Mouse (Mus musculus) heart, adult 8-10 months (tissue): ENCODE measurements around the gene Sdk1. TPM values are rescaled to one million over a fixed set of nuclear protein-coding genes. Genes with fewer than 3 reads are reported as not detected.
A peak's percentile ranks its signal among the peaks of the same experiment; 100 is the strongest.

ENCODE experiments used
- DNase-seq: peaks from one replicate; pipeline ENCODE4 v3.0.0; 2022; ENCODE audit warnings: low spot score
- total RNA-seq, 4 experiments: library from RNA; stranded (reverse); gene quantifications; 2 replicates each; pipeline ENCODE4 v1.2.4; 2022

The Sdk1 gene
- total RNA-seq, 4 experiments from 2014 or later = 0.63 to 1.6 (median 0.97) TPM

DNA sequence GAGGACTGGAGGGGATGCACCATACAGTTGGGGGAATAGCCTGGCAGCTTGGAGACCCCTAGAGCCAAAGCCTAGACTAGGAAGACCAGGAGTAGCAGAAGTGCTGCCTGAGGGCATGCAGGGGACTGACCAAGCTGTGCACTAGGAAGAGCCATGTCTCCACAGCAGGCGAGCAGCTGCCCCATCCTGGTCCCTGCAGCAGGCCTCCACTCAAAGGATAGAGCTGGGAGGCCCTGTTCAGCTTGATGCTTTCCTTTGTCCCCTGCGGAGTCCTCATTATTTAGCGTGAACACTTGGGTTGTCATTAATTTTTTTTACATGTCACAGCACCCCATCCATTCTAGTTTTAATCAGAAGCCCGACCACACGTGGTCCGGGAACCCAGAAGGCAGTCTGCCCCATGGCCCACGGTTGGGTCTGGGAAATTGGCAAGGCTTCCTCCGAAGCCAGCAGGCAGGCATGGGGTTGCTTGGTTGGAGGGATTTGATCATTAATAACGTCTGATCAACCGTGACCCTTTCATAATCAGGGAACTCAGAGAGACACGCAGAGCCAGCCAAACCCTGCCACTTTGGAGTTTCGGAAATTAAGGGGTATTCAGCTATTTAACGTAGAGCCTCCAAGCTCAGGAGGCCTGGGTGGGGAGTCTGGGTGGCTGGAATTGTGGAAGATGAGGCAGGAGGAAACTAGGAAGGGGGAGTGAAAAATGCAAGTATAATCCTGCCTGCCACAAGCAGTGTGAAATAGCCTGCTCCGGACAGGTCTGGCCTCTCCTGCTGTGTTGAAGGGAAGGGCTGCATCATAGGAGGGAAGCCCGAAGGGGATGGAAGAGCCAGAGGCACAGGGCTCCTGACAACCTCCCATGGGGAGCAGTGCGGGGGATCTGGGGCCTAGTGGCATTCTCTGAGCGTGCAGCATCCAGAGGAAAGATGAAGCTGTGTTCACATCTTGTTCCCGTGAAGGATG is 872.2 kb downstream of the Sdk1 start:
- DNase-seq = no peak

DNA sequence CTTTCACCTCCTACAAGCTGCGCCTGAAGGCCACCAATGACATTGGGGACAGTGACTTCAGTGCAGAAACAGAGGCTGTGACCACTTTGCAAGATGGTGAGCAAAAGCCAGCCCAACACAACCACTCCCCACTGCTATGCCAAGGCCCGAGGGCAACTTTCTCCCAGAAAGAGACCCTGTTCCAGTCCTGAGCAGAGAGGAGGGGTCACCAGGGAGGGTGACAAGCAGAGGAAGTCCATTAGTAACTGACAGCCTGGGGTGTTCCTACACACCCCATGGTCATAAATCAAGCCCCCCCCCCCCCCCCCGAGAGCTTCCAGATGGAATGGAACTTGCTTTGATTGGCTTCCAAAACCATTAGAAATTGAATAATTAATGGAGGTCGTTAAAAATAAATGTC is 886.5 kb downstream of the Sdk1 start:
- DNase-seq = no peak

DNA sequence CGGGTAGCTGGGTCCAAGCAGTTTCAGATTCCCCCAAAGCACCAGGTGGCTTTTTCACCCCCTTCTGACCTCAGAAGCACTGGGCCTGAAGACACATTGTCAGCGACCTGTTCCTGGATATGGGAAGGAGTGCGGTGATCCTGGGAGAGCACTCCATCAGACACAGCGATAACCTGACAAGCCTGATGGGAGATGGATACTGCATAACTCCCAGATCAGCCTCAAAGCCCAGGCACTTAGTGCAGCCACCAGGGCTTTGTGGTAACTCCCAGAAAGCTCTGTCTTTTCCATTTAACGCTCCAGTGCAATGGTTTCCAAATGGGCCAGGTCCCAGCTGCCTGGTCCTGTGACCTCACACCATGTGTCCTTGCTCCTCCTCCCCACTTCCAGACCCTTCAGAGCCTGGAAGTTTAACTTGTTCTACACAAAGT is 886.9 kb downstream of the Sdk1 start:
- DNase-seq = no peak

DNA sequence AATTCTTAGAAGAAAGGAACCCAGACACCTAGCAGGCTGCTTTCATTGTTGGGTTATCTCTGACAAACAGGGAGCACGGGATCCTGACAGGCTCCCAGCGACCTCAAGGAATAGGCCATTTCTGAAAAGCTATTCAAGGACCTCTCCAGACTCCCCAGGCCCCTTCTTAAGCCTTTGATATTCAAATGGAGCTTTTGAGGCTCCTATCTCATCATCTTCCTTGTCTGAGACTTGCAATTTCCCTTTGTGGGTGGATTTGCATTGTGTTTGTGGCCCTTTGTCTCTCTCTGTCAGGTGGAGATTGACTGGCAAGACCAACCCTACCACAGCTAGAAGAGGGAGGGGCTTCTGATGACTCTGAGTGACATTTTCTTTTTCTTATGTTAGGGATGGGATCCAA is 888.7 kb downstream of the Sdk1 start:
- no peak for DNase-seq

DNA sequence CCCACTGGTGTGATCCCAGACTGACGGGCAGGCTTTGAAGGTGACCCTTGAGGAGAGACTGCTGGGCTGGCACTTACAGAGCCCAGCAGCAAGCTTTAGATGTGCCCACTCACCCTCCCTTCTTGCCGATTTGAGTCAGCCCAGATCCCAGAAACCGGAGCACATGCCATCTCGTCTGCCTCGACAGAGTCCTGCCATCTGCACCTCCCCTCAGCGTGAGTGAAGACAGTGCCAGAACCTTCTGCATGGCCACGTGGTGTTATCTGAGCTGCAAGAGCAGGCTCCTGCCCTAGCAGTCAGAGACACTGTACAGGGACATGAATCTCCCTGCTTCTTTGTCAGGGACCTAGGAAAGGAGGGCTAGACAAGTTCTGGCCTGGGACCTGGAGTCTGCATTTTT is 898.7 kb downstream of the Sdk1 start:
- peak; percentile 3 for DNase-seq

DNA sequence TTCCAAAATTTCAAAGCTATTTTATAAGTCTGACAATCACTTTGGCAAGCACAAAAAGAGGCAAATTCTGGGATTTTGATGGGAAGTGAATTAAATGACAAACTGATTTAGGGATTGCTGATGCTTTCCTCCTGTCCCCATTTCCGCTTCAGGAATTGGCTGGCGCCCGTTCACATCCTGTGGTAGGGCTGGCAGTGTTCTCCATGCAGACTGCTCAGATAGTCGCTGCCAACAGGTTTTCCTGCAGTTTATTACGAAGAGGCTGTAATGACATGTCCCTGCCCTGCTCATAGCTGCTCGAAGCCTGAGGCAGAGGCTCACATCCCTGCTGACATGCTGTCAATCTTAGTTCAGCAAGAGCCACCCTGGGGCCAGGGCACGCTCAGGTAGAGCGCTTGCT is 908.3 kb downstream of the Sdk1 start:
- DNase-seq = no peak

DNA sequence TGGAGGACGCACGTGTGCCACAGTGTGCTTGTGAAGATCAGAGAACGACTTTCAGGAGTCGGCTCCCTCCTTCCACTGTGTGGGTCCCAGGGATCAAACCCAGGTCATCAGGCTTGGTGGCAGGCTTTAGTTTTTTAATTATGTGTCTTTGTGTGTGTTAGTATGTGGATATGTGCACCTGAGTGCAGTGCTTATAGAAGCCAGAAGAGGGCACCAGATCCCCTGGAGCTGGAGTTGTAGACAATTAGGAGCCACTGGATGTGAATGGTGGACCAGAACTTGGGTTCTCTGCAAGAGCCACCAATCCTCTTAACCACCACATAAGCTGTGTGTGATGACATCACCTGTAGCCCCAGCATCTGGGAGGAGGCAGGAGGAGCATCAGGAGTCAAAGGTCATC is 909.5 kb downstream of the Sdk1 start:
- DNase-seq = no peak

DNA sequence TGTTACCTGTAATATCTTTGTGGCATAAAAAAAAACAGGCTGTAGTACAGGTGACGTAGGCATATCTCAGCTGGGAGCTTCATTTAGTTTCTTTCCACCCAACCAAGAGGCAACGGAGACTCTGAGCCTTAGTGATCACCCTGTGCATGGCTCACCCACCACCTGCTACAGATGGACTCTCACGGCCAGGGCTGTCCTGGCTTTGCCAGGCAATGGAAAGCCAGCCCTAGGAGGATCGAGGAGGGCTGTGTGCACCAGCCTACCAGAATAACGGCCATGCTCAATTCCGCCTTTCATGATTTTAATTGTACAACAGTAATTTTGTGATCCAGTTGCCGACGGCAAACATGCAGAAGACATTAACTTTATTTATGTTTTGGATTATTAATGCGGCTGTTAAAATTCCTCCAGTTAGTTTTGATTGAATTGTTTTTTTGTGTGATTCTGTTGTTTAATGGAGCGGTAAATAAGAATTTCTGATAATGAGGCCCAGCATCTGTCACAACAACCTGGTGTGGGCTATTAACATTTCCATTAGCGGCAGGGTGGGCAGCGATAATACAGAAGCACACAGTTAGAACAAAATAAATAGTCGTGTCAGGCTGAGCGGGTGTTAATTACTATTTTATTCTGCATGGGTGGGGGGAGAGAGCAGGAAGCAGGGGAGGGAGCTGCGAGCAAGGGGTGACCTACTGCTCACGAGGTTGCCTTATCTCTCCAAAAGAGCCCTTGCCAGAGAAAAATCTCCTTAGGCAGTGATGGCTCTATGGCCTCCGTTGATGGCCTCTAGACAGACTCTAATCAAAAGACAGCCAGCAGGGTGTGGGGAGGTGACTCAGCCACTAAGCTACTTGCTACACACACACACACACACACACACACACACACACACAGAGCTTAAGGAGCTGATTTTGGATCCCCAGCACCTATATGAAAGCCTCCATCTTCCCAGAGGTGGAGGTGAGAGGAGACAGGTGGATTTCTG is 915.9 kb downstream of the Sdk1 start:
- no peak for DNase-seq

DNA sequence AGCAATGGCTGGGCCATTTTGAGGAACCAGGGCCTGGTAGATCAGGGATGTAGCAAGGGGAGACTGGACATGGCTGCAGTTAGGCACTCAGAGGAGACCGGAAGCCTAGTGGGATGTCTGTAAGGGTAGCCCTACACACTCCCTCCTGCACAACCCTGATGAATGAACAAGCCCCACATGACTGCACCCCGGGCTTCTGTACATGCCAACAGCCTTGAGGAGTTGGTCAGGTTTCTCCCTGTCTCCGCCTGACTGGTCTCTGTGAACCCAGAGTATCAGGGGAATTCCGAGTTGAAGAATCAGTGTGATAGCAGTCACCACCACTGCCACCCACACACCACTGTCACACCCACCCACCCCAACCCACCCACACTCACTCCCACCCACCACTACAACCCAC is 922.2 kb downstream of the Sdk1 start:
- DNase-seq = no peak

DNA sequence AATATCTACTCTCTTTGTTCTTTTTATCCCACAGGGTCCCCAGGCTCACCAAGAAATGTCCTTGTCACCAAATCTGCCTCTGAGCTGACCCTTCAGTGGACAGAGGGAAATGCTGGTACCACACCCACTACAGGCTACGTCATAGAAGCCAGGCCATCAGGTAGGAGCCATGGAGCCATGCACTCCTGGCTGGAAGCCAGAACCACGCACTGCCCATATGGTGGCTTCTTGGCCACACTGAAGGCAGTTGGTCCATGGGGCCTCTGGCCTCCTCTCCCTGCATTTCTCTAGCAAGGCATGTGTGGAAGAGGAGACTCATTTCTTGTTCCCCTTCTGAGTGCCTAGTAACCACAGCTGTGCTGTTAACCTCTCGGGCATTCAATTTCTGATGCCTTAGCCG is 932.3 kb downstream of the Sdk1 start:
- DNase-seq = no peak

DNA sequence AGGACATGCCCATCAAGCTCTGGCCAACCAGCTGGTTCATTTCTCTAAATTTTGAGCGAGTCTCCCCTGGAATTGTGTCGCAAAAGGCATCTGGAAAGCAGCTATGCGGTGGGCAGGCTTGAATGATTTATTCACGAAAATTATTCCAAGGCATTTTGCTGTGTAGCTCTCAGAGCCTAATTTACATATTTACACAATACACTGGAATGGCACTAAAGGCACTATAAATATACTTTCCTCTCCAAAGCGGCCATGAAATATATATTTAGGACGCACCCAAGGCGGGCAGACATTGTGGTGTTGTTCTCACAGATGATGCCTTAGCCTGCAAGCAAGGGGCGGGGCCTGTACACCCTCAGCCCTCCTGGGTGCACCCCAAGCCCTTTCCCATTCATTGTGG is 936.9 kb downstream of the Sdk1 start:
- DNase-seq = no peak

DNA sequence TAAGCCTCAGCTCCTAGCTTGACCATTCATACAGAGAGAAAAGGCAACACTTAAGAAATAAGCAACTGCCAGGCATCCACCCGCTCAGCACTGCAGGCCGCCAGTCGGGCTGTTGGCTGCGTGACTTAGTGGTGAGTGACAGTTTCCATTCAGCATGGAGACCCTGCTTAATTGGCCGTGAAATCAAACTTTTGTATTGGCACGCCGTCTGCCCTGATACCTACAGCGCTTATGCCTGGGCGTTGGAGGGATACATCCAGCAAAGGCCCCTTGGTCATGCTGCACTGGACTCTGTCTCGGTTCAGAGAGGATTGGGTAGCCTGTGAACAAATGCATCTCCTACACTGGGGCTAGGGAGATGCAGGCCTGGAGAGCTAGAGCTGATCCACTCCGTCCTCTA is 938.0 kb downstream of the Sdk1 start:
- no peak for DNase-seq

DNA sequence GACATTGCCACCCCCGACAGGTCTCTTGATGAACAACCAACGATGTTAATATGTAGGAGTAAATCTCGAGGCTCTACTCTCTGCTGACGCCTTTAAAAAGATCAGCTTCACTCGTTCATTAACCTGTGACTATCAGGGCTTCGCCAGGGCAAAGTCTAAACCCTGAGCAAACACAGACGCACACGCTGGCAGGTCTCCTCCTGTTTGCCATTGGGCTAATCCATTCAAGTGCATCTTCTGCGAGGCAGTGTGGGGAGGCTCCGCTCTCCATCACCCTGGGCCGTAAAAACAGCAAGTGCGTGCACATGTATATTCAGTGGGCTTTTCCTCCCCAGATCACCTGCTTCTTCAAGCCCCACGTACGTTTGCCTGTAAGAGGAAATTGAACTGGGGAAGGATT is 940.6 kb downstream of the Sdk1 start:
- DNase-seq = no peak

DNA sequence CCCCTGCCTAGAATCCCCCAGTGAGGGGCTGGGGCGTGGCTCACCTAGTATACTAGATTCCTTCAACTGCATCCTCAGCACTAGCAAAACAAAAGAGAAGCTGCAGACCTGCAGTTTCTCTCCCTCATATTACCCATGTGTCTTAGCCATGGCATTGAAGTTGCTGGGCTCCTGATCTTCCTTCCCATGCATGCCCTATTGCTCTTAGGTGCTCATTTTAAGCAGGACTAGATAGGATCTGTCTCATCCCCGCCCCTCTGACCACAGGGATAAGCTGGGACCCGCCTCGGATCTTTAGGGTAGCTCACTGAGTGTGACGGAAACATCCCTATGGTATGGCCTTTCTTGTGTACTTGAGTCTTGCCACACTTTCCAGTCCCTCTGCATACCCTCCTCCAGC is 947.5 kb downstream of the Sdk1 start:
- DNase-seq = no peak

DNA sequence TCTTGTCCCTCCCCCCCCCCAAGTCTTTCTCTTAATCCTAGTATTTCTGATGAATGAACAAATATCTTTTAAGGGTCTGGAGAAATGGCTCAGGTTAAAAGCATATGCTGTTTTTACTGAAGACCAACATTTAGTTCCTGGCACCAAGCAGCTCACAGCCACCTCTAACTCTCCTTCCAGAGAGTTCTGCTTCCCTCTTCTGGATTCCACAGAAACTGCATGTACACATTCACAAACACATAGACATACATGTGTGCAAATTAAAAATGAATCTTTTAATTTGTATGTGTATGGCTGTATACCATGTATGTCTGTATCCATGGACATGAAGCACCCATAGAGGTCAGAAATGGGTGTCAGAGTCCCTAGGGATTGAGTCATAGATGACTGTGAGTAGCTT is 968.6 kb downstream of the Sdk1 start:
- no peak for DNase-seq

DNA sequence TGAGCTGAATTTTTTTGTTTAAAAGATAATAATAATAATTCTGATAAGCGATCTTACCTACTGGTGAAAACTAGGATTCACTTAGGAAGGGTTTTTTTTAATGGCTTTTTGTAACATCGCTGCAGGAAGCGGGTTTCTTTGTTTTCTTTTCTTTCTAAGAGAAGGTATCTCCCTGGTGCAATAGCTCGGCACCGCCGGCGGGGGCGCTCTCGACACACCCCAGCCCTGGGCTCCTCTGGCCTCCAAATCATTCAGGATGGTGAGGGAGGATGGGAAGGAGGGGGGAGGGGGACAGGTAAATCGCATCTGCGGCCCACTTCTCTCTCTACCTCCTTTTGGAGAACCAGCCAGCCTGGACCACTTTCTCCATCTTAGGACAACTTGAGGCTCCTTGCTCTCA is 971.0 kb downstream of the Sdk1 start:
- DNase-seq = no peak

DNA sequence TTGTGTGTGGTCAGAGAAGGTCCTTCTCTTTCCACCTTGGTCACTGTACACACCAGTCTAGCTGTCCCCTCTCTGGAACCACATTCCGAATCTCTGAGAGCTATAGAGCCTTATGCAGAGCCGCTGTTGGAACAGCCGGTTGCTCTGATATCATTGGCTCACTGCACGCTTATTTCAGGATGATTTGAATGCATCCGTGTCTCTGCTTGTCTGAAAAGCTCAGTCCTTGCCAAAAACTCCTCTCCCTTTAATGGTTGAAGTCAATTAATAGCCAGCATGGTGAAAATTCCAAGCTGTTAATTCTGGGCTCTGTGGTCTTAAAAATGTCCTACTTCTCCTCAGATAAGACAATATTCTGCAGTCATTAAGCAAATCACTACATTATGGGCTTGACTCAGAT is 974.7 kb downstream of the Sdk1 start:
- no peak for DNase-seq

DNA sequence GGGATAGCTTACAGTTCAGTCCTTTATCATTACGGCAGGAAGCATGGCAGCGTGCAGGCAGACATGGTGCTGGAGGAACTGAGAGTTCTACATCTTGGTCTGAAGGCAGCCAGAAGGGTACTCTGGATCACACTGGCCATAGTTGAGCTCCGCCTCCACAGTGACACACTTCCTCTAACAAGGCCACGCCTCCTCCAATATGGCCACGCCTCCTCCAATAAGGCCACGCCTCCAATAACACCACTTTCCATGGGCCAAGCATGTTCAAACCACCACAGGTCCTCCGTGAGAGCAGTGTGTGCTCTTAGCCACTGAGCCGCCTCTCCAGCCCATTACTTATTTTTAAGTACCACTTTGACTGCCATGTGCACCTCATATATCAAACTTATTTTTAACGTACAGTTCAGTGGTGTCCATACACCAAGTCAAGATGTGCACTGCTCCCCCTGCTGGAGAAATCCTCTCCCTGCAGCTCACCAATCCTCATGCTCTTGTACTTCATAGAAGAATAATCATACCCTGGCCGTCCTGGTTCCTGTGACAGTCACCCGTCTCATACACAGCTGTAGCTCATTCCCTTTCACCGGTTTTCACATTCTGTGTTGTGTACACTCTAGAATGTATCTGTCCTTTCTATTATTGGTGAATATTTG is 979.7 kb downstream of the Sdk1 start:
- DNase-seq = peak; percentile 4

DNA sequence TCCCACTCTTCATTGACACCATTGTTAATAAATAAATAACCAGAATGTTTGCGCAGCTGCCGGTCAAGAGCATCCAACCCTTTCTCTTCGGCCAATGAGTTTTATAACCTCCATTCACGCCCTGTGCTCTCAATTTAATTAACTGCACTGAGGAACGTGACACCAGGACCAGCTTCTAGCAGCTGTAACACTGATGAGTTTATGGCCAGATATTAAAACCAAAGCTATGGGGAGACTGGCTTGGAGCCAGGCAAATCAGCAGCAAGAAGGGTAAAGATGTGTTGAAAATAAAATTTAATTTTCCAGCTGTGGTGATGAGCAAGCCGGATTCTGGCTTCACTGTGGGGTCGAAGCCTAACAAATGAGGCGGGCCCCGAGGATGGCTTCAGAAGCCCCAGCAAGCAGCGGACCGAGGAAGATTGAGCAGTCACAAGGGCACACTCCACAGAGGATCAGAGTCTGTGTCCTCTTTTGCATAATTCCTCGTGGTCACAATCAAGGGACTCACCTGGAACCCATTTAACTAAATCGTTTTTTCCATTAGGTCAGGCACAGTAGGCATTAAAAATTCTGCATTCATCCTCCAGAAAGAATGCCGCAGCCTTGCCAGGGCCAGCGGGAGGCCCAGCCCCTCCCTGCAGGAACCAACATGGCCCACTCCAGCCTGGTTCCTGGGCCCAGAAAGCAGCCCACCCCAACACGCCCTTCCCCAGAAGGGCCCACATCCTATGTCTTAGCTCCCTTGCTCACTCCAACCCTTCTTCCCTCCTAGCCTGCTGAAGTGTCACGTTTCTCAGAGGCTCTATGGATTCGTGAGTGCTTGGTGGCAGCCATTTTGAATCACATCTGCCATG is 987.9 kb downstream of the Sdk1 start:
- no peak for DNase-seq

DNA sequence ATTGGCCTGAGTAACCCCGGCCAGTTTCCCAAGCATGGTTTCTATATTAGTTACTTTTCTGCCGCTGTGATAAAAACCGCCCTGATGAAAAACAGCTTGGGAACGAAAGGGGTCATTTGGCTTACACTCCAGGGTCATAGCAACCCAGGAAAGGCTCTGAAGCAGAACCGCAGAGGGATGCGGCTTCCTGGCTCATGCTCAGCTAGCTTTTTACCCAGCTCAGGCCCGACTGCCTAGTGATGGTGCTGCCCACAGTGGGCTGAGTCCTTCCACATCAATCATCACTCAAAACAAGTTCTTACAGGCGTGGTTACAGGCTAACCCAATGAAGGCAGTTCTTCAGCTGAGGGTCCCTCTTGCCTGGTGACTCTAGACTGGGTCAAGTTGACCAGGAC is 988.5 kb downstream of the Sdk1 start:
- no peak for DNase-seq

DNA sequence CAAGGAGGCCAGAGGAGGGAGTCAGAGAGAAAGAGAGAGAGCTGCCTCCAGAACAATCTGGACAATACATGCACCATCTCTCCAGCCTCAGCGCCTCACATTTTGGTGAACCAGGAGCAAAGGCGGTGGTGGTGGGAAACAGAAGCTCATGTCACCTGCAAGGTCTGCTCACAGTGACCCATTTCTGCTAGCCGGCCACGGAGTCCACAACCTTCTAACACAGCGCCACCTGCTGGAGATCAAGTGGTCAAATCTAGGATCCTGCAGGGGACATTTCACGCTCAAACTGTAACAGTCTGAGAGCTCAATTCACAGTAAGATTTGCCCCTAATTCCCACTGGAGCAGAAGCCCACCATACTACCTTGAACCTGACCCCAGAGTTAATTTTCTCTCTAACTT is 999.0 kb downstream of the Sdk1 start:
- DNase-seq = no peak
